Mouse (Mus musculus): ENCODE data around the gene Gm36210. TPM values are rescaled to one million over a fixed set of nuclear protein-coding genes. Genes with fewer than 3 reads are reported as not detected.
A peak's percentile ranks its signal among the peaks of the same experiment; 100 is the strongest.

The Gm36210 gene
- polyA plus RNA-seq, 1 experiment from 2014 or later: 0.26 TPM

- Histone ChIP-seq H3K9me3 (replicated peaks) (no peaks in the 10 kb centered on the region), H3K4me3 (peak within 1 kb of the TSS; percentile 43), H3K4me1 (peaks cover 67% of the 10 kb centered on the region), H3K27ac (peak within 1 kb of the TSS; percentile 99), H3K4me2 (peak within 1 kb of the TSS; percentile 74), H3K36me3 (ENCODE audit: poor library complexity, severe bottlenecking) (peaks cover 43% of the 10 kb centered on the region), H3K27me3 (no peaks in the 10 kb centered on the region), H3K9ac (peak within 1 kb of the TSS; percentile 73)
- no peak for ATAC-seq
- WGBS: 21% methylated on average over 8 of the region's 8 CpGs
Observed at GRCm38 (mm10) chr7:4921824-4922482, 15.6 kb upstream of the Gm36210 start, which contains the start of gene Nat14. TSS of gene Nat14 (plus strand) at chr7:4922028.

GRCm38 (mm10) chr7:4920976-4921823, 14.9 kb upstream of the Gm36210 start:
- Histone ChIP-seq H3K4me1 (peaks cover 71% of the 10 kb centered on the region), H3K27ac (peak overlapping the region; percentile 99), H3K9ac (peak overlapping the region; percentile 73), H3K4me2 (peak overlapping the region; percentile 74), H3K36me3 (ENCODE audit: poor library complexity, severe bottlenecking) (peaks cover 43% of the 10 kb centered on the region), H3K4me3 (no peak overlapping the region), H3K9me3 (replicated peaks) (no peaks in the 10 kb centered on the region), H3K27me3 (no peaks in the 10 kb centered on the region)
- WGBS: 59% methylated on average over 23 of the region's 23 CpGs
- no peak for ATAC-seq

- H3K4me3 ChIP-seq: no peak overlapping the region
- WGBS: 87% methylated on average over 19 of the region's 19 CpGs
- no peaks in the 10 kb centered on the region for H3K9me3 ChIP-seq (replicated peaks)
- H3K27me3 ChIP-seq: no peaks in the 10 kb centered on the region
- H3K9ac ChIP-seq: peak overlapping the region; percentile 73; the same call in 1 of the 2 replicates
- no peak overlapping the region for H3K4me2 ChIP-seq
- ATAC-seq: no peak
- peaks cover 69% of the 10 kb centered on the region for H3K4me1 ChIP-seq
- peak overlapping the region; percentile 99; the same call in 1 of the 2 replicates for H3K27ac ChIP-seq
- H3K36me3 ChIP-seq (ENCODE audit: poor library complexity, severe bottlenecking): peaks cover 43% of the 10 kb centered on the region
Observed at GRCm38 (mm10) chr7:4920496-4920895, 14.2 kb upstream of the Gm36210 start.

- Histone ChIP-seq H3K4me3 (no peak overlapping the region), H3K36me3 (ENCODE audit: poor library complexity, severe bottlenecking) (peaks cover 43% of the 10 kb centered on the region), H3K27me3 (no peaks in the 10 kb centered on the region), H3K4me2 (no peak overlapping the region), H3K9me3 (replicated peaks) (no peaks in the 10 kb centered on the region), H3K27ac (no peak overlapping the region), H3K4me1 (peaks cover 64% of the 10 kb centered on the region), H3K9ac (no peak overlapping the region)
- no peak for ATAC-seq
- WGBS: 88% methylated on average over 21 of the region's 21 CpGs
Observed at GRCm38 (mm10) chr7:4919971-4920370, 13.7 kb upstream of the Gm36210 start.

- no peak for ATAC-seq
- peaks cover 59% of the 10 kb centered on the region for H3K4me1 ChIP-seq
- H3K4me2 ChIP-seq: no peak overlapping the region
- 80% methylated on average over 21 of the region's 21 CpGs for WGBS
- H3K27ac ChIP-seq: no peak overlapping the region
- peaks cover 43% of the 10 kb centered on the region for H3K36me3 ChIP-seq (ENCODE audit: poor library complexity, severe bottlenecking)
- H3K4me3 ChIP-seq: no peak overlapping the region
- no peaks in the 10 kb centered on the region for H3K27me3 ChIP-seq
- no peak overlapping the region for H3K9ac ChIP-seq
- H3K9me3 ChIP-seq (replicated peaks): no peaks in the 10 kb centered on the region
Observed at GRCm38 (mm10) chr7:4919096-4919495, 12.8 kb upstream of the Gm36210 start.

- 92% methylated on average over 15 of the region's 15 CpGs for WGBS
- peaks cover 55% of the 10 kb centered on the region for H3K4me1 ChIP-seq
Observed at GRCm38 (mm10) chr7:4918681-4919080, 12.4 kb upstream of the Gm36210 start.

GRCm38 (mm10) chr7:4917494-4917893, 11.2 kb upstream of the Gm36210 start:
- ATAC-seq: no peak
- Histone ChIP-seq H3K27me3 (no peaks in the 10 kb centered on the region), H3K9ac (no peak overlapping the region; the same call in 1 of the 2 replicates), H3K9me3 (replicated peaks) (no peaks in the 10 kb centered on the region), H3K36me3 (ENCODE audit: poor library complexity, severe bottlenecking) (peaks cover 43% of the 10 kb centered on the region), H3K4me1 (peaks cover 44% of the 10 kb centered on the region), H3K27ac (no peak overlapping the region), H3K4me2 (no peak overlapping the region; the same call in 1 of the 2 replicates), H3K4me3 (no peak overlapping the region)
- 89% methylated on average over 2 of the region's 2 CpGs for WGBS

More at GRCm38 (mm10) chr7:4918681-4919080, 12.4 kb upstream of the Gm36210 start:
- H3K9ac ChIP-seq: no peak overlapping the region
- no peaks in the 10 kb centered on the region for H3K27me3 ChIP-seq
- no peak overlapping the region for H3K27ac ChIP-seq
- H3K4me2 ChIP-seq: no peak overlapping the region
- peaks cover 43% of the 10 kb centered on the region for H3K36me3 ChIP-seq (ENCODE audit: poor library complexity, severe bottlenecking)
- H3K4me3 ChIP-seq: no peak overlapping the region
- ATAC-seq: no peak
- no peaks in the 10 kb centered on the region for H3K9me3 ChIP-seq (replicated peaks)

- Histone ChIP-seq H3K27me3 (no peaks in the 10 kb centered on the region), H3K9ac (peak overlapping the region; percentile 88), H3K4me3 (peak overlapping the region; percentile 66), H3K27ac (peak overlapping the region; percentile 97), H3K4me1 (peaks cover 27% of the 10 kb centered on the region), H3K9me3 (replicated peaks) (no peaks in the 10 kb centered on the region), H3K36me3 (ENCODE audit: poor library complexity, severe bottlenecking) (peaks cover 36% of the 10 kb centered on the region), H3K4me2 (peak overlapping the region; percentile 89)
- 23% methylated on average over 14 of the region's 14 CpGs for WGBS
- peak; percentile 59 for ATAC-seq
Observed at GRCm38 (mm10) chr7:4915669-4916416, 9.5 kb upstream of the Gm36210 start.

- peak within 1 kb of the TSS; percentile 97 for H3K27ac ChIP-seq
- peaks cover 29% of the 10 kb centered on the region for H3K36me3 ChIP-seq (ENCODE audit: poor library complexity, severe bottlenecking)
- no peaks in the 10 kb centered on the region for H3K27me3 ChIP-seq
- peak within 1 kb of the TSS; percentile 89 for H3K4me2 ChIP-seq
- peak; percentile 90 for ATAC-seq
- H3K4me1 ChIP-seq: peaks cover 26% of the 10 kb centered on the region
- H3K9ac ChIP-seq: peak within 1 kb of the TSS; percentile 88
- H3K4me3 ChIP-seq: peak within 1 kb of the TSS; percentile 66
- WGBS: under 1% methylated on average over 50 of the region's 56 CpGs
- H3K9me3 ChIP-seq (replicated peaks): no peaks in the 10 kb centered on the region
Observed at GRCm38 (mm10) chr7:4915007-4915665, 8.8 kb upstream of the Gm36210 start, which contains the start of gene Zfp628. TSS of gene Zfp628 (plus strand) at chr7:4915217.

- H3K9ac ChIP-seq: no peak overlapping the region
- H3K27ac ChIP-seq: no peak overlapping the region
- 0 out of 2 replicates have a peak overlapping the region, but pooled peaks have one; percentile 3 for H3K4me3 ChIP-seq
- H3K36me3 ChIP-seq (ENCODE audit: poor library complexity, severe bottlenecking): no peaks in the 10 kb centered on the region; the same call in 1 of the 2 replicates
- H3K9me3 ChIP-seq (replicated peaks): no peaks in the 10 kb centered on the region
- H3K4me2 ChIP-seq: no peak overlapping the region
- no peak for ATAC-seq
- H3K4me1 ChIP-seq: peaks cover 20% of the 10 kb centered on the region
- 73% methylated on average over 5 of the region's 5 CpGs for WGBS
- no peaks in the 10 kb centered on the region for H3K27me3 ChIP-seq
Observed at GRCm38 (mm10) chr7:4912248-4912647, 5.9 kb upstream of the Gm36210 start.

- no peak overlapping the region for H3K4me2 ChIP-seq
- H3K4me1 ChIP-seq: peaks cover 20% of the 10 kb centered on the region
- H3K27me3 ChIP-seq: no peaks in the 10 kb centered on the region
- no peak overlapping the region for H3K9ac ChIP-seq
- no peaks in the 10 kb centered on the region for H3K9me3 ChIP-seq (replicated peaks)
- ATAC-seq: no peak
- no peak overlapping the region for H3K4me3 ChIP-seq
- WGBS: 31% methylated on average over 9 of the region's 9 CpGs
- H3K36me3 ChIP-seq (ENCODE audit: poor library complexity, severe bottlenecking): no peaks in the 10 kb centered on the region
- H3K27ac ChIP-seq: no peak overlapping the region
Observed at GRCm38 (mm10) chr7:4911561-4911960, 5.2 kb upstream of the Gm36210 start.

Measured in forebrain, embryonic 13.5 days (tissue).